Mouse (Mus musculus) G1E (cell line): ENCODE measurements around the gene Gmnn.

Source experiments
- CTCF ChIP-seq: IDR thresholded peaks from 2 replicates; pipeline ENCODE4 v1.5.1; 2012; ENCODE audit warnings: low read depth, low read length, inconsistent platforms, mixed read lengths
- GATA1 ChIP-seq: IDR thresholded peaks from 2 replicates; pipeline ENCODE4 v1.6.1; 2012; ENCODE audit warnings: borderline replicate concordance, low read length, inconsistent platforms, mixed read lengths

DNA sequence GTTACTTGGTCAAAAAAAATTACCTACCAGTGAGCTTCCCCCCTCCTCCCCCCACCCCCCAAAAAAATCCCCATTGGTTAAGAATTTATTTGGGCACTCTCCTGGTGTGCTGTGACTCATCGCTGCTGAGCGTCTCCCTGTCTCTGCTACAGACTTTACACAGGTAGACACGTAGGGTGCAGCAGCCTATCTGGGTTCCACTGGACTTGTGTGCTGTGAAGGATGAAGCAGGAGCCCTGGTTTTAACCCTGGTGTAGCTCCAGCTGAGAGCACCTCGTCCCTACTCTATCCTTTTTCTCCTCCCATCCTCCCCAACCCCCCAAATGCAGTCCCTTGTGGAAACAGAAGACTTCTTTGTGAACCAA is 37.3 kb downstream of the Gmnn start:
- TF ChIP-seq GATA1 = no peak
- TF ChIP-seq CTCF = no peak
